Mouse (Mus musculus) liver, embryonic 11.5 days (tissue): Measurements from ENCODE around the gene Kcnj4. TPM values are rescaled to one million over a fixed set of nuclear protein-coding genes. Genes with fewer than 3 reads are reported as not detected.

Source experiments
- ATAC-seq: fragments of 200-750 bp; cut with Nextera tagmentation; replicated peaks from 2 replicates; pipeline ENCODE4 v1.8.0; 2017; ENCODE audit warnings: moderate number of reproducible peaks, mild to moderate bottlenecking, moderate TSS enrichment, moderate library complexity; ENCODE audit not compliant: low FRiP score
- DNase-seq: peaks from one replicate; pipeline ENCODE4 v3.0.0-alpha.2; 2017; ENCODE audit warnings: low spot score
- H3K27ac ChIP-seq: fragments of 300-500 bp; sonication (generic); 2 replicates; pipeline ENCODE4 v1.5.1; 2014; ENCODE audit warnings: mild to moderate bottlenecking, low read depth, low read length, control low read depth
- H3K27me3 ChIP-seq: fragments of 300-500 bp; sonication (generic); replicated peaks from 2 replicates; pipeline ENCODE4 v1.6.1; 2014; ENCODE audit warnings: low read length, mixed read lengths; ENCODE audit not compliant: control insufficient read depth, insufficient read depth
- H3K36me3 ChIP-seq: fragments of 300-500 bp; sonication (generic); 2 replicates; pipeline ENCODE4 v1.6.1; 2014; ENCODE audit warnings: mild to moderate bottlenecking, low read length, moderate library complexity, mixed read lengths; ENCODE audit not compliant: control insufficient read depth, insufficient read depth
- H3K4me1 ChIP-seq: fragments of 300-500 bp; sonication (generic); replicated peaks from 2 replicates; pipeline ENCODE4 v1.6.1; 2014; ENCODE audit warnings: low read length, mixed read lengths; ENCODE audit not compliant: control insufficient read depth, insufficient read depth
- H3K4me2 ChIP-seq: fragments of 300-500 bp; sonication (generic); 2 replicates; pipeline ENCODE4 v1.6.1; 2014; ENCODE audit warnings: mild to moderate bottlenecking, control low read depth, moderate library complexity
- H3K4me3 ChIP-seq: fragments of 300-500 bp; sonication (generic); 2 replicates; pipeline ENCODE4 v1.5.1; 2014; ENCODE audit warnings: low read depth, low read length, control low read depth
- H3K9ac ChIP-seq: fragments of 300-500 bp; sonication (generic); 2 replicates; pipeline ENCODE4 v1.6.1; 2014; ENCODE audit warnings: low read depth, low read length, control low read depth
- H3K9me3 ChIP-seq: fragments of 300-500 bp; sonication (generic); 2 replicates; pipeline ENCODE4 v1.6.1; 2016; ENCODE audit warnings: low read length, inconsistent platforms, mixed read lengths; ENCODE audit not compliant: control insufficient read depth
- WGBS: fragments of 180-500 bp; shearing (Covaris S2); extraction: QIAGEN DNeasy Blood & Tissue Kit; methylation state at CpG from one replicate; pipeline ENCODE4 v1.1.7; 2014; 5-methylcytosine and 5-hydroxymethylcytosine counted together
- polyA plus RNA-seq: library from polyadenylated mRNA; unstranded; fragments of >200 nt; fragmentation: Nextera tagmentation; extraction: Ambion mirVana; gene quantifications from 2 replicates; pipeline ENCODE4 v1.2.1, GENCODE M21; 2014

Gene Kcnj4
- polyA plus RNA-seq, 1 experiment from 2014 or later = not detected

DNA sequence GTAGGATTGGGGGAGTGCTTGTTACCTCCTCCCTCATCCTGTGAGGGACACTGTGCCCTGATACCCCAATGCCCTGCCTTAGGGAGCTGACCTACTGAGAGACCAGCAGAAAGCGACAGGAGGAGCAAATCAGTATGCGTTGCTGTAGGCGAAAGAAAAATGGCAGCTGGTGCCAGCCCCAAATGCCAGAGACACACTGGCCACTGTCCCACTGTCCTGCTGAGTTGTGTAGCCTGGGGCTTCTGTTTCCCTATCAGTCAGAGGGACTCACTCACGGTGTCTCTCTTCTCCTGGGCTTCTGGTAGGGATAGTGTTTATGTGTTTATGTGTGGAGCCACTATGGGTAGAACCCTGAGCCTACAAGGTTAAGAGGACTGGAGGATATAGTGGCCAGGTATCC is 12.7 kb upstream of the Kcnj4 start:
- Histone ChIP-seq H3K27me3 (peaks cover 53% of the 10 kb centered on the region), H3K9me3 (no peaks in the 10 kb centered on the region), H3K4me2 (peak overlapping the region; percentile 16; the same call in 1 of the 2 replicates), H3K27ac (no peak overlapping the region), H3K36me3 (no peaks in the 10 kb centered on the region), H3K9ac (no peak overlapping the region), H3K4me1 (peaks cover 7% of the 10 kb centered on the region), H3K4me3 (no peak overlapping the region)
- DNase-seq = no peak
- ATAC-seq = no peak
- WGBS = 82% methylated on average over 4 of the region's 4 CpGs

DNA sequence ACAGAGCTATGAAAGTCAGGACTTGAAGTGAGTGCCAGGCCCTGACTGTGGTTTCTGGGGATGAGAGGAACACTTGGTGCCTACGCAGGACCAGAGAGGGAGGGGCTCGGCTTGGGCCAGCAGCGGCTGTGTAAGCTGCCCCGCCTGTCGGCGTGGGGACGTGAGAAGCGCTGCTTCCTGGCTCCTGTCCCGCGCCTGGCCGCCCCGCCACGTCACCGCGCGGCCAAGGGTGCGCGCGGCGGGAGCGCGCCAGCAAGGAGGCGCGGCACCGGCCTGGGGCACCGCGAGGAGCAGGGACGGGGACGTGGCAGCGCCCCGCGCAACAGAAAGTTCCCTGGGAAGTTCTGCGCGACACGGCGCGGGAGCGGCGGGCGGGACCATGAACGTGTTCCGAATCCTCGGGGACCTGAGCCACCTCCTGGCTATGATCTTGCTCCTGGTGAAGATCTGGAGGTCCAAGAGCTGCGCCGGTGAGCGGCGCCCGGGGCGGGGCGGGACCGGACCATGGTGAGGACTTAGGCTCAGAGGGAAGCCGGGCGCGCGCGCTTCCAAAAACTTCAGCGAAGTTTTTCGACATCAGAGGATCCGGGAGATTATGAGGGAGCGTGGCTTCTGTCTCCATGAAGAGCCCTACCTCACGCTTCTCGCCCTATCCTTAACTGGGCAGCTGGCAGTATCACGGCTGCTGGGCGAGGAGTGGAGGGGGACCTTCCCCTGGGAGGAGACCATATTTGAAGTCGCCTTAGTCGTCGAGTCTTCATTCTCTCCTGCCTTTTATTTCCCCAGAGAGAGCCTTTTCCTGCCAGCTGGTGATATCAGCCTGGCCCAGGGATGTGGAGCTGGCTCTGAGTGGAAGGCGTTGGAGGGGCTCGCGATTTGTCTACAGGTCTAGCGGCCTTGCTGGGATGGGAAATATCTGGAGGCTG is 11.4 kb upstream of the Kcnj4 start, which contains the start of gene Kdelr3:
Gene Kdelr3 (plus strand): TSS at position 241 of the 926 bp plus-strand sequence.
- Histone ChIP-seq H3K27me3 (peaks cover 66% of the 10 kb centered on the region), H3K36me3 (no peaks in the 10 kb centered on the region), H3K9ac (peak within 1 kb of the TSS; percentile 52), H3K27ac (no peak within 1 kb of the TSS), H3K9me3 (no peaks in the 10 kb centered on the region), H3K4me2 (peak within 1 kb of the TSS; percentile 88), H3K4me1 (peaks cover 7% of the 10 kb centered on the region), H3K4me3 (peak within 1 kb of the TSS; percentile 54)
- no peak for DNase-seq
- WGBS = 1% methylated on average over 71 of the region's 71 CpGs
- 0 out of 2 replicates have a peak, but pooled peaks have one; percentile 21 for ATAC-seq

DNA sequence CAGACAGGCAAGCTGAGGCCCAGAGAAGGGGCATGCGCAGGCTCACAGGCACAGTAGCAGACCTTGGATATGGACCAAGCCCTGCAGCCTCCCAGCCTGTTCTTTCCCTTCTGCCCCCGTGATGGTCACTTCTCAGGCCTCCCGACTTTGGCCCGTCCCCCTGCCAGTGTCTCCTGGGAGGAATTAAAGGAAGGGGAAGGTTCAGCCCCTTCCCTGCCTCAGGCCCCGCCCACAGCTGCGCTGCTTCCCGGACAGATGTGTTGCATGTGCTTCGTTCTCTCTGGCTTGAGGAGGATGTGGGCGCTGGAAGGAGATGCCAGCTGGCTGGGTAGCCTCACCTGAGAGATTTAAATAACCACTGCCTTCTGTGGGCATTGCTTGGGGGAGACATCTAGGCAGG is 8.9 kb upstream of the Kcnj4 start:
- Histone ChIP-seq H3K27me3 (peaks cover 90% of the 10 kb centered on the region), H3K4me2 (no peak overlapping the region), H3K36me3 (no peaks in the 10 kb centered on the region), H3K4me1 (no peaks in the 10 kb centered on the region; the same call in none of the 2 replicates), H3K9me3 (no peaks in the 10 kb centered on the region), H3K27ac (no peak overlapping the region), H3K4me3 (no peak overlapping the region), H3K9ac (no peak overlapping the region)
- WGBS = 13% methylated on average over 9 of the region's 9 CpGs
- no peak for ATAC-seq
- DNase-seq = no peak

DNA sequence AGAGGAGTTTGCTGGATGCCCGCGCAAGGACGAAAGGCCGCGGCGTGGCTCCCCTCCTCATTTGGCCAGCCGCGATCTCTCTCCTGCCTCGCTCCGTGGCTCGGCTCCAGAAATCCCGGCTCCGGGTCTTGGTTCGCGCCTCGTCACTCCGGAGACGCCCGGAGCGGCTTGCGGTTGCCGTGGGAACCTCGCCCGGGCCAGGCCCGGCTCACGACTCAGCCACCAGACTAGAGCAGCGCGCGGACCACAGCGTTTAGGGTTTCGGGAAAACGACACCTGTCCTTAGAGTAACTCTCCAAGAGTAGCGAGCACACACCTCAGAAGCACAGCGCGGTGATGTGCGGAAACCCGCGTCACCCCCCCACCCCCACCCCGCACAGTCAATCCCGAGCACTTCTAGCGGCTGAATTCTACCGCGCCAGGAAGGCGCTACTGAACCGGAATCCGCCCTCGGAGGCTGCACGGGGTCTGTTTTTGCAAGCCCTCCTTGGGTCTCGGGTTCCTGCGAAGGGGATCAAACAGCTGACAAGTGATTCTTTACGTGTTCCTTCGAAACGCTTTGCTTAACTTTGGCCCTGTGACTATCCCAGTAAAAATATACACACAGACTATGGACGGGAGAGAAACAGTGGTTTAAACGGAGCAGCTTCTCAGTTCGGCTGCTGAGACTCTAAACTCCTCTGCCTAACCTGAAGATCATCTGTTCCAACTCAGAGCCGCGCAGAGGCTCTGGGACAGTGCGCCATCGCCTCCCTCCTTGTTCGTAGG is 6.7 kb upstream of the Kcnj4 start:
- Histone ChIP-seq H3K36me3 (no peaks in the 10 kb centered on the region), H3K4me2 (peak overlapping the region; percentile 62), H3K27ac (no peak overlapping the region), H3K4me3 (peak overlapping the region; percentile 42), H3K9me3 (no peaks in the 10 kb centered on the region), H3K4me1 (no peaks in the 10 kb centered on the region), H3K9ac (no peak overlapping the region), H3K27me3 (peaks cover 97% of the 10 kb centered on the region)
- ATAC-seq (no peak; the same call in 1 of the 2 replicates), DNase-seq (no peak)
- WGBS = 2% methylated on average over 61 of the region's 61 CpGs

DNA sequence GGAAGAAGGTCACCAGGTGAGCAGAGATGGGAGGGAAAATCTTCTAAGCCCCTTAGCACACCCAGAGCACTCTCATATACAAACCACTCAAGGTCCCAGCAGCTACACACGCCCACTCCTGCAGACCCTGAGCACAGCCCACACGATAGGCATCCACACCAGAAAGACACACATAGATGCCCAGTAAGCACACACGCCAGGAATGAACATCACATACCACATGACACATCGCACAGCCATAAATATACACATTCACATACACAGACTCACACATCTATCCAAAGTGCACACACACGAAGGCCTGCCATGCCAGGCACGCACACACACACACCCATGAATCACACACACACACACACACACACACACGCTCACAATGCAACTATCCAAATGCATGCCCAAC is 5.4 kb upstream of the Kcnj4 start:
- Histone ChIP-seq H3K4me3 (no peak overlapping the region), H3K27me3 (peaks cover 97% of the 10 kb centered on the region), H3K4me1 (0 out of 2 replicates have a peak, but pooled peaks cover under 1% of the 10 kb centered on the region), H3K9me3 (no peaks in the 10 kb centered on the region), H3K27ac (no peak overlapping the region), H3K36me3 (no peaks in the 10 kb centered on the region), H3K4me2 (no peak overlapping the region), H3K9ac (no peak overlapping the region)
- DNase-seq = no peak
- no peak for ATAC-seq
- 68% methylated on average over 7 of the region's 7 CpGs for WGBS

DNA sequence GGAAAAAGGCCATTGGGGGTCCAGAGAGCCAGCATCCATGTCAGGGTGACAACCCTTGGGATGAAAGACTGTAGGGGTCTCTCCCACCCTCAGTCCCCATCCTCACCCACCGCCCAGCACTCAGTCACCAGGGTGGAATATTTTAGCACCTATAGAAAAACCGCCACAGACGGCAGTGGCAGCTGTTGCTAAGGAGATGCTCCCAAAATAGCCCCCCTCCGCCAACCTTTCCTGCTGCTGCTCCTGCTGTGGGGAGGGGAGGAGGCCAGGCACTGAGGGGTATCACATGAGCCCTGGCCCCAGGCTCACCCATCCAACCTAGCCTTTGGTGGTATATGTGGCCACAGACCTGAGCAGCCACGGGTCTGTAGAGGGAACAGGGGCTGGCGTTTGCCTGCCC is 5.0 kb upstream of the Kcnj4 start:
- WGBS = 30% methylated on average over 6 of the region's 6 CpGs
- no peak for ATAC-seq
- Histone ChIP-seq H3K9ac (no peak overlapping the region), H3K4me1 (0 out of 2 replicates have a peak, but pooled peaks cover 2% of the 10 kb centered on the region), H3K9me3 (no peaks in the 10 kb centered on the region), H3K4me3 (no peak overlapping the region), H3K4me2 (no peak overlapping the region), H3K36me3 (no peaks in the 10 kb centered on the region), H3K27me3 (peaks cover 97% of the 10 kb centered on the region), H3K27ac (no peak overlapping the region)
- DNase-seq = no peak

DNA sequence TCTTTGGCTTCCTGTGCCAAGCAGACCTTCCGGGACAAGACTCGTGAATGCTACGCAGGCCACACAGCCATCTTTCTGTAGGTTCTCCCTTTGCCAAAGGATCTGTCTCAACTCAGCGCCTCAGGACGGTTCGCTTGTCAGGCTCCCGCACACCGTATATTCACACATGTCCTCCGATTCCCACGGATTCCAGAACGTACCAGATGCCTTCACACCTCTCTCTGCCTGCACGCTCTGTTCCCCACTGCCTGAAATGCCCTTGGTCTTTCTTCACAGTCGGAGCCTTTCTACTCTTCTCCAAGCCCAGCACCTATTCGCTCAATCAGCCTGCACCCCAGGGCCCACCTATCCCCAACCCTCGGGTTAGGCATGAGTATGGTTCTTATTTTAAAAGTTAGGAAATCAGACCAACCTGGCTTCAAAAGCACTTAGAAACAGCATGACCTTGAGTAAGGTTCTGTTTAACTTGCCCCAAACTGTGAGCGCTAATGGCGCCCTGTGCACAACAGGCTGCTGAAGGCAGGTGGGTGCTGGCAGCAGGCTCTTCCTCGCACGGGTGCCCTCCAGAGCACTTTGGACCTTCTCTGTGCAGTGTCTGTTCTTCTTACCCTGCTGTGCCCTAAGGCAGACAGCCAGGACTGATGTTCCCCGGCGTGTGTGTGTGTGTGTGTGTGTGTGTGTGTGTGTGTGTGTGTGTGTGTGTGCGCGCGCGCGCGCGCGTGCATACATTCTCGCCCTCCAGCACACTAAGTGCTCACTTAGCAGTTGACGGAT is 2.2 kb upstream of the Kcnj4 start:
- H3K4me2 ChIP-seq = no peak overlapping the region
- no peak overlapping the region for H3K27ac ChIP-seq
- WGBS = 53% methylated on average over 31 of the region's 31 CpGs
- H3K9ac ChIP-seq = no peak overlapping the region
- peaks cover 99% of the 10 kb centered on the region for H3K27me3 ChIP-seq
- H3K9me3 ChIP-seq = no peaks in the 10 kb centered on the region
- 0 out of 2 replicates have a peak, but pooled peaks cover 2% of the 10 kb centered on the region for H3K4me1 ChIP-seq
- H3K4me3 ChIP-seq = no peak overlapping the region
- H3K36me3 ChIP-seq = no peaks in the 10 kb centered on the region
- ATAC-seq (no peak), DNase-seq (no peak)

DNA sequence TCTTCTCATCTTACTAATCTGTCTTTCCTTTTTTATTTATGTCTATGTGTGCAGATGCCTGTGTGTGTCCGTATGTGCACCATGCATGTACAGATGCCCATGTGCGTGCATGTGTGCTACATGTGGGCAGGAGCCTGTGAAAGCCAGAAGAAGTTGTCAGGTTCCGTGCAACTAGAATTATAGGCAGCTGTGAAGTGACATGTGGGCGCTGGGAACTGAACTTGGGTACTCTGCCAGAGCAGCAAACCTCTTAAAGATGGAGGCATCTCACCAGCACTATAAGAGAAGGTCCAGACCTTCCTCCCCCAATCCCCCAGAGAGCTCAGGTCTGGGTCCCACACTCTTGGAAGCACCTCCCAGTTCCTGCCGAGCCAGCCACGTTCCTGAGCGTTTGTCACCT is 1.4 kb upstream of the Kcnj4 start:
- Histone ChIP-seq H3K9me3 (no peaks in the 10 kb centered on the region), H3K27ac (no peak overlapping the region), H3K4me1 (0 out of 2 replicates have a peak, but pooled peaks cover 2% of the 10 kb centered on the region), H3K36me3 (no peaks in the 10 kb centered on the region), H3K9ac (no peak overlapping the region), H3K4me2 (no peak overlapping the region), H3K4me3 (no peak overlapping the region), H3K27me3 (peaks cover 99% of the 10 kb centered on the region)
- 31% methylated on average over 7 of the region's 7 CpGs for WGBS
- ATAC-seq = no peak
- no peak for DNase-seq
